Mouse (Mus musculus) midbrain, embryonic 13.5 days (tissue): ENCODE results near the gene Clec4d. TPM values are rescaled to one million over a fixed set of nuclear protein-coding genes. Genes with fewer than 3 reads are reported as not detected.
"Not testable (repeated sequence)": the region's sequence is repeated elsewhere in the genome, so short reads cannot be mapped to it uniquely, and the experiment has no call there.

Source experiments
- ATAC-seq: fragments of 200-750 bp; cut with Nextera tagmentation; 2 replicates; pipeline ENCODE4 v1.8.0; 2017; ENCODE audit warnings: mild to moderate bottlenecking, moderate TSS enrichment, moderate library complexity
- H3K27ac ChIP-seq: fragments of 300-500 bp; sonication (generic); 2 replicates; pipeline ENCODE4 v1.5.1; 2015; ENCODE audit warnings: inconsistent platforms, mild to moderate bottlenecking, moderate library complexity
- H3K27me3 ChIP-seq: fragments of 300-500 bp; sonication (generic); 2 replicates; pipeline ENCODE4 v1.6.1; 2015; ENCODE audit warnings: mild to moderate bottlenecking, inconsistent platforms
- H3K36me3 ChIP-seq: fragments of 300-500 bp; sonication (generic); 2 replicates; pipeline ENCODE4 v1.6.1; 2015; ENCODE audit warnings: mild to moderate bottlenecking, inconsistent platforms
- H3K4me1 ChIP-seq: fragments of 300-500 bp; sonication (generic); replicated peaks from 2 replicates; pipeline ENCODE4 v1.6.1; 2015; ENCODE audit warnings: inconsistent platforms
- H3K4me2 ChIP-seq: fragments of 300-500 bp; sonication (generic); replicated peaks from 2 replicates; pipeline ENCODE4 v1.6.1; 2015; ENCODE audit warnings: moderate library complexity, mild to moderate bottlenecking, inconsistent platforms
- H3K4me3 ChIP-seq: fragments of 300-500 bp; sonication (generic); replicated peaks from 2 replicates; pipeline ENCODE4 v1.5.1; 2015; ENCODE audit warnings: mild to moderate bottlenecking, inconsistent platforms
- H3K9ac ChIP-seq: fragments of 300-500 bp; sonication (generic); replicated peaks from 2 replicates; pipeline ENCODE4 v1.6.1; 2015; ENCODE audit warnings: mild to moderate bottlenecking, inconsistent platforms
- H3K9me3 ChIP-seq: fragments of 300-500 bp; sonication (generic); 2 replicates; pipeline ENCODE4 v1.6.1; 2016; ENCODE audit warnings: mild to moderate bottlenecking, inconsistent platforms
- WGBS: fragments of 180-500 bp; shearing (Covaris S2); methylation state at CpG from one replicate; pipeline ENCODE4 v1.1.7; 2015; 5-methylcytosine and 5-hydroxymethylcytosine counted together
- polyA plus RNA-seq: library from polyadenylated mRNA; unstranded; fragments of >200 nt; fragmentation: Nextera tagmentation; extraction: Ambion mirVana; gene quantifications from 2 replicates; pipeline ENCODE4 v1.2.1, GENCODE M21; 2015

Gene Clec4d
- polyA plus RNA-seq, 1 experiment from 2014 or later, result not detected

DNA sequence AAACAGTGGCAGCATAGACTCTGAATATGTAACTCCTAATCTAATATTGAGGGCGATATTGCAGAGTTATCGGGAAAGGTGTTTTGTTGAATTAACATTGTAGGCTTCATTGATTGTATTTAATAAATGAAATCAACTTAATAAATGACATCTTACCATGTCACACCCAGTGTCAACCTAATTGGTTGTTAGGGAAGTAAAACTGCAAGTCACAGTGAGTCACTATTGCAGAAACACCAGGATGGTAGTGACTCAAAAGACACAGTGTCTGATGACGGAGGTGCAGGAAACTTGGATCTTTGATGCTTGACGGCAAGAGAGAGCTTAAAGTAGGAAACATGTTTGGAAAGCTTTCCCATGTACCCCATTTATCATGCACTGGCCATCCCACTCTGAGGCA, 3.9 kb downstream of the Clec4d start:
- H3K27me3 ChIP-seq, result no peaks in the 10 kb centered on the region
- no peaks in the 10 kb centered on the region; the same call in 1 of the 2 replicates for H3K9me3 ChIP-seq
- H3K4me1 ChIP-seq, result no peaks in the 10 kb centered on the region
- H3K4me2 ChIP-seq, result no peak overlapping the region
- H3K36me3 ChIP-seq, result no peaks in the 10 kb centered on the region
- no peak for ATAC-seq
- WGBS, result 88% methylated on average over 4 of the region's 4 CpGs
- no peak overlapping the region for H3K9ac ChIP-seq
- H3K4me3 ChIP-seq, result no peak overlapping the region
- no peak overlapping the region for H3K27ac ChIP-seq

DNA sequence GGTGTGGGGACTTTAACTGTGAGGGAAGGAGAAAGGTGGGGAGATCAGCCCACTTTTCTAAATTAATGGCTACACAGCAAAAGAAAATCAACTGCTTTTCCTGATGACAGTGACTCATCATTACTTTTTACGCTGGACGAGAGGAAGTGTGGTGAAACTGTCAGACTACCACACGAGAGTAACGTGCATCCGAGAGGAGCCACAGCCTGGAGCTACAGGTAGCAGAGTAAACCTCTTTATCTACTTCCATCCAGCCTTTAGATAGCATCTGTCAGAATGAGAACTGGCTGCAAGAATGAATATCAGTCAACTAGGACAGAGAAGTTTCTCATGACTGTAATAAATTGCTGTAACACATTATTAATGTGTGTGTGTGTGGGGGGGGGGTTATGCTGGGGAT, 5.0 kb downstream of the Clec4d start:
- Histone ChIP-seq H3K9ac (no peak overlapping the region), H3K36me3 (no peaks in the 10 kb centered on the region), H3K27ac (no peak overlapping the region), H3K27me3 (no peaks in the 10 kb centered on the region), H3K9me3 (no peaks in the 10 kb centered on the region; the same call in 1 of the 2 replicates), H3K4me2 (no peak overlapping the region), H3K4me1 (no peaks in the 10 kb centered on the region), H3K4me3 (no peak overlapping the region)
- WGBS, result 89% methylated on average over 5 of the region's 5 CpGs
- no peak for ATAC-seq

DNA sequence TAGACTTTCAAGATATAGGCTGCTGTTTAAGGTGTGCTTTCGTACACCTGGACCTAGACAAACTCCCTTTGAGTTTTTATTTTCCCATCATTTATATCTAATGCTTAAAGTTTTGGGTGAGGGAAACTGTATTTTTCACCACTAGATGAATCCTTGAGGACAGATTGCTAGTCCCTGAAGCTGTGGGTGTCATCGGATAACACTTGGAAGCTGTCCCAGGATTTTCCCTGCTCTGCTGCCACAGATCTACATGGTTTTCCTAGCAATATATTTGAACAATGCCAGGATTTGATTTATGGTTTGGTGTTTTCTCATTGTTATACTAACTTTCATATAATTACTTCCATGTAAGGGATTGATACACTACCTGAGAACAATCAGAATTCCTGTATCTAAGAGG, 17.5 kb downstream of the Clec4d start:
- no peak overlapping the region for H3K4me2 ChIP-seq
- H3K9ac ChIP-seq, result no peak overlapping the region
- H3K4me1 ChIP-seq, result no peaks in the 10 kb centered on the region
- WGBS, result 93% methylated on average over 2 of the region's 2 CpGs
- no peaks in the 10 kb centered on the region for H3K36me3 ChIP-seq
- no peak for ATAC-seq
- no peak overlapping the region for H3K4me3 ChIP-seq
- H3K27me3 ChIP-seq, result no peaks in the 10 kb centered on the region
- H3K27ac ChIP-seq, result no peak overlapping the region
- no peaks in the 10 kb centered on the region for H3K9me3 ChIP-seq

- no peaks in the 10 kb centered on the region for H3K36me3 ChIP-seq
- 84% methylated on average over 2 of the region's 2 CpGs for WGBS
- H3K4me1 ChIP-seq, result no peaks in the 10 kb centered on the region
- no peak overlapping the region for H3K9ac ChIP-seq
- ATAC-seq, result no peak
- no peak overlapping the region for H3K4me2 ChIP-seq
- H3K4me3 ChIP-seq, result no peak overlapping the region
- no peak overlapping the region for H3K27ac ChIP-seq
- H3K9me3 ChIP-seq, result no peaks in the 10 kb centered on the region
- no peaks in the 10 kb centered on the region for H3K27me3 ChIP-seq
These were observed 24.4 kb downstream of the Clec4d start for GRCm38 (mm10) chr6:123286311-123286710.

GRCm38 (mm10) chr6:123288931-123289330, 27.0 kb downstream of the Clec4d start:
- no peaks in the 10 kb centered on the region for H3K9me3 ChIP-seq
- no peak overlapping the region for H3K4me3 ChIP-seq
- H3K4me2 ChIP-seq, result no peak overlapping the region
- no peaks in the 10 kb centered on the region for H3K36me3 ChIP-seq
- H3K27me3 ChIP-seq, result no peaks in the 10 kb centered on the region
- ATAC-seq, result no peak
- 87% methylated on average over 10 of the region's 10 CpGs for WGBS
- no peak overlapping the region for H3K9ac ChIP-seq
- no peak overlapping the region for H3K27ac ChIP-seq
- no peaks in the 10 kb centered on the region for H3K4me1 ChIP-seq

DNA sequence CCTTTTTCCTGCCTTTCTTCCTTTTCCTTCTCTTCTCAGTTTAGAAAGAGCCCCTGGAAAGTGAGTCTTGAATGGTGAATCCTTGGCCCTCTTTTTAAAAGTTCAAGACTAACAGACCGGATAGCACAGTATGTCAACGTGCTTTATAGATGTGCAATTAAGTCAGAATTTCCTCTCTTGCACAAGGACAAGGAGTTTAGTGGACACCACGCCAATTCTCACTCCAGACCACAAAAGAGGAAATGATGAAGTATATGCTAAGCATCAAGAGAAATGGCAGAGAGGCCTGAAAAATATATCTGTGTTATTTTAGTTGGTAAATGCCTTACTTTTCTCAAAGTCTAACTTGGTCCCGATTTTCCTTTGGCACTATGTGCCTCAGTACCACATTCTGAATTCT, 27.8 kb downstream of the Clec4d start, which contains the start of gene Clec4e:
Gene Clec4e (minus strand): TSS at position 118 of the 400 bp plus-strand sequence.
- Histone ChIP-seq H3K4me1 (no peaks in the 10 kb centered on the region), H3K27ac (no peak within 1 kb of the TSS), H3K9me3 (no peaks in the 10 kb centered on the region), H3K9ac (no peak within 1 kb of the TSS), H3K4me2 (no peak within 1 kb of the TSS), H3K36me3 (no peaks in the 10 kb centered on the region), H3K27me3 (no peaks in the 10 kb centered on the region), H3K4me3 (no peak within 1 kb of the TSS)
- ATAC-seq, result no peak
- 80% methylated on average over 4 of the region's 4 CpGs for WGBS

- no peak for ATAC-seq
- Histone ChIP-seq H3K9ac (no peak overlapping the region), H3K4me2 (no peak overlapping the region), H3K36me3 (no peaks in the 10 kb centered on the region), H3K27me3 (no peaks in the 10 kb centered on the region), H3K27ac (no peak overlapping the region), H3K4me1 (no peaks in the 10 kb centered on the region), H3K9me3 (no peaks in the 10 kb centered on the region), H3K4me3 (no peak overlapping the region)
- WGBS, result 98% methylated on average over 1 of the region's 1 CpGs
These were observed 31.0 kb downstream of the Clec4d start for GRCm38 (mm10) chr6:123292751-123293400.

DNA sequence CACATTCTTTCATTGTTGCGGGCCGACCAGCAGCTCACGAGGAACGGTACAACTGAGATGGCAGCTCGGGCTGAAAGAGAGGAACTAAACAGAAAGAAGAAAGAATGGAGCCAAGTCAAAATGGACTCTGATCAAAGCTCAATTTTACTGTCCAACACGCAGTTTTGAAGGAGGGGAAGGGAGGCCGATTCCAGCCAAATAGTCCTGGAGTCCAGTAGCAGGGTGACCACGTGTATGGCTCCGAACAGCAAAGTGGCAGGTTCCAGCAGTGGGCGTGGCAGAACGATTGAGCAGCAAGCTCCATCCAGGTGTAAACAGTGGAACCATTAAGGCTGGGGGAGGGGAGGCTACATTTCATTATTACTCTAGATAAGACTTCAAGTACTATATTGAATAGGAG, 31.6 kb downstream of the Clec4d start:
- H3K4me2 ChIP-seq, H3K36me3 ChIP-seq, H3K4me1 ChIP-seq, H3K9me3 ChIP-seq, H3K9ac ChIP-seq, ATAC-seq, H3K4me3 ChIP-seq, H3K27me3 ChIP-seq, H3K27ac ChIP-seq: not testable (repeated sequence)
- WGBS, result 90% methylated on average over 11 of the region's 11 CpGs

DNA sequence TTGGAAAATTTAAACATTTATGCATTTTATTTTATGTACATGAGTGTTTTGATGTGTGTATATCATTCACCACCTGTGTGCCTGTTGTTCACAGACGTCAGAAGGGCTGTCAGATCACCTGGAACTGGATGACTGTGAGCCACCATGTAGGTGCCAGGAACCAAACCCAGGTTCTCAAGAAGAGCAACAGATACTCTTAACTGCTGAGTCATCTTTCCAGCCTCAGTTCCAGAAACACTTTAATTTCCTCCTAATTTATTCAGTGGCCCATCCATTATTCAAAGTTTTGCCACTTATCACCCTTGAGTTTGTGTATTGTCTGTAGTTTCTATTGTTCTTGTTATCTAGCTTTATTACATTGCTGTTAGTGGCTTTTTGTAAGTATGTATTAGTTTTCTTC, 34.8 kb downstream of the Clec4d start:
- Histone ChIP-seq H3K9me3 (no peaks in the 10 kb centered on the region), H3K27me3 (no peaks in the 10 kb centered on the region), H3K27ac (no peak overlapping the region), H3K4me2 (no peak overlapping the region), H3K4me1 (no peaks in the 10 kb centered on the region), H3K36me3 (no peaks in the 10 kb centered on the region), H3K4me3 (no peak overlapping the region), H3K9ac (no peak overlapping the region)
- no peak for ATAC-seq
- WGBS, result 82% methylated on average over 1 of the region's 1 CpGs

GRCm38 (mm10) chr6:123306315-123306714, 44.4 kb downstream of the Clec4d start:
- H3K27ac ChIP-seq, H3K4me1 ChIP-seq, ATAC-seq, H3K36me3 ChIP-seq, H3K4me2 ChIP-seq, H3K4me3 ChIP-seq, H3K9ac ChIP-seq, H3K27me3 ChIP-seq, H3K9me3 ChIP-seq: not testable (repeated sequence)
- 90% methylated on average over 7 of the region's 7 CpGs for WGBS

GRCm38 (mm10) chr6:123308033-123308432, 46.1 kb downstream of the Clec4d start, which contains the start of gene Vmn2r19:
Gene Vmn2r19, plus strand, starts transcription at chr6:123308333.
- WGBS, result 83% methylated on average over 2 of the region's 2 CpGs
- Histone ChIP-seq H3K9me3 (no peaks in the 10 kb centered on the region), H3K36me3 (no peaks in the 10 kb centered on the region)

More at GRCm38 (mm10) chr6:123308033-123308432, 46.1 kb downstream of the Clec4d start, which contains the start of gene Vmn2r19:
- Histone ChIP-seq H3K27me3 (no peaks in the 10 kb centered on the region), H3K4me3 (no peak within 1 kb of the TSS), H3K4me2 (no peak within 1 kb of the TSS), H3K9ac (no peak within 1 kb of the TSS), H3K27ac (no peak within 1 kb of the TSS), H3K4me1 (no peaks in the 10 kb centered on the region)
- ATAC-seq, result no peak
